Mouse (Mus musculus) hindbrain, postnatal 0 days (tissue): Measurements from ENCODE around the gene Dbp. TPM values are rescaled to one million over a fixed set of nuclear protein-coding genes. Genes with fewer than 3 reads are reported as not detected.

Experiments used
- ATAC-seq: fragments of 200-750 bp; cut with Nextera tagmentation; 2 replicates; pipeline ENCODE4 v1.8.0; 2017; ENCODE audit warnings: mild to moderate bottlenecking, moderate TSS enrichment, moderate library complexity
- DNase-seq: peaks from one replicate; pipeline ENCODE4 v3.0.0-alpha.2; 2015; ENCODE audit warnings: low spot score
- H3K27ac ChIP-seq: fragments of 300-500 bp; sonication (generic); 2 replicates; pipeline ENCODE4 v1.5.1; 2014; ENCODE audit warnings: mild to moderate bottlenecking
- H3K27me3 ChIP-seq: fragments of 300-500 bp; sonication (generic); 2 replicates; pipeline ENCODE4 v1.6.1; 2014; ENCODE audit warnings: low read length, mixed read lengths; ENCODE audit not compliant: insufficient read depth
- H3K36me3 ChIP-seq: fragments of 300-500 bp; sonication (generic); 2 replicates; pipeline ENCODE4 v1.6.1; 2014; ENCODE audit warnings: low read length, mixed read lengths; ENCODE audit not compliant: insufficient read depth
- H3K4me1 ChIP-seq: fragments of 300-500 bp; sonication (generic); 2 replicates; pipeline ENCODE4 v1.6.1; 2014; ENCODE audit warnings: antibody characterized with exemption, low read length, mixed read lengths; ENCODE audit not compliant: insufficient read depth
- H3K4me2 ChIP-seq: fragments of 300-500 bp; sonication (generic); 2 replicates; pipeline ENCODE4 v1.6.1; 2014; ENCODE audit warnings: low read depth, mild to moderate bottlenecking, low read length, moderate library complexity, mixed read lengths
- H3K4me3 ChIP-seq: fragments of 300-500 bp; sonication (generic); 2 replicates; pipeline ENCODE4 v1.5.1; 2014; ENCODE audit warnings: low read length
- H3K9ac ChIP-seq: fragments of 300-500 bp; sonication (generic); replicated peaks from 2 replicates; pipeline ENCODE4 v1.6.1; 2014; ENCODE audit warnings: mild to moderate bottlenecking, low read length, moderate library complexity, mixed read lengths
- H3K9me3 ChIP-seq: fragments of 300-500 bp; sonication (generic); 2 replicates; pipeline ENCODE4 v1.6.1; 2016; ENCODE audit warnings: low read length, mixed read lengths
- CTCF ChIP-seq: IDR thresholded peaks from 2 replicates; pipeline ENCODE4 v1.5.1; 2016; ENCODE audit warnings: antibody characterized with exemption, control low read depth, low read depth
- WGBS: fragments of 180-500 bp; shearing (Covaris S2); extraction: QIAGEN DNeasy Blood & Tissue Kit; methylation state at CpG from one replicate; pipeline ENCODE4 v1.1.7; 2014; 5-methylcytosine and 5-hydroxymethylcytosine counted together
- polyA plus RNA-seq: library from polyadenylated mRNA; unstranded; fragments of >200 nt; fragmentation: Nextera tagmentation; extraction: Ambion mirVana; gene quantifications from 2 replicates; pipeline ENCODE4 v1.2.1, GENCODE M21; 2015
- total RNA-seq: library from RNA; depleted of rRNA; stranded (reverse); fragments of >200 nt; gene quantifications from 2 replicates; pipeline ENCODE4 v1.2.3, GENCODE M21; 2014

Dbp gene
- total and polyA plus RNA-seq, 2 experiments from 2014 or later, result 4.6 to 12.2 TPM

DNA sequence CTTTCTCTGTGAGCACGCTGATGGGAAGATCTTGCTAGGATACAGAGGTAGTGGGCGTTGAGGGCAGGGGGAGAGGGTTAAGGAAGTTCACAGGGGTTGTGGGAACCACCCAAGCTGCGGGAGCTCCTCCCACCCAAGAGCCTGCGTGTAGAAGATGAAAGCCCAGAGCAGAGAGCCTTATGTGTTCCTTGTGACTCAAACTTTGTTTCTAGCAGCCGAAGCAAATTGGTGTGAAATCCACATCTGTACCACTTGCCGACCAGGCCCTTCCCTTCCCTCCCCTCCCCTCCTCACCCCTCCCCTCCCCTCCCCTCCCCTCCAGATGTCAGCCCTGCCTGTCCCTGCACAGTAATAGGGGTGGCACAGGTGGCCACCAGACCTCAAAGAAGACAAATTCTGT lies 9.8 kb upstream of the Dbp start:
- Histone ChIP-seq H3K4me2 (no peak overlapping the region), H3K9me3 (no peaks in the 10 kb centered on the region), H3K36me3 (no peaks in the 10 kb centered on the region), H3K4me3 (no peak overlapping the region), H3K27me3 (no peaks in the 10 kb centered on the region), H3K9ac (no peak overlapping the region), H3K4me1 (peaks cover 2% of the 10 kb centered on the region; the same call in 1 of the 2 replicates), H3K27ac (no peak overlapping the region)
- no peak for ATAC-seq
- WGBS, result 11% methylated on average over 6 of the region's 6 CpGs
- DNase-seq, result no peak
- TF ChIP-seq CTCF, result no peak

DNA sequence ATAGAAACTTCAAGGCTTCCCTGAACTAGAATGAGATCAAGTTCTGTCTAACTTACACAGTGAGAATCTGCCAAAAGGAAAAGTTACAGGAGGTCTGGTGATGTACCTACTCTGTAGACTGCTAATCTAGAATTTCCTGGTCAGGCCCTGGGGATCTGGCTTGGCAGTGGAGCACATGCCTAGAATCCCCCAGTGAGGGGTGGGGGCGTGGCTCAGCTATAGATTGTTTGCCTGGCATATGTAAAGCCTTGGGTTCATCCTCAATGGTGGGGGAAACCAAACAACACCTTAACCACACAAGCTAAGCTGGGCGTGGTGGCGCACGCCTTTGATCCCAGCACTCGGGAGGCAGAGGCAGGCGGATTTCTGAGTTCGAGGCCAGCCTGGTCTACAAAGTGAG lies 7.0 kb upstream of the Dbp start:
- H3K4me2 ChIP-seq, result no peak overlapping the region
- no peak overlapping the region for H3K4me3 ChIP-seq
- no peak for TF ChIP-seq CTCF
- DNase-seq (no peak), ATAC-seq (no peak)
- no peak overlapping the region for H3K9ac ChIP-seq
- WGBS, result 89% methylated on average over 5 of the region's 7 CpGs
- no peaks in the 10 kb centered on the region for H3K27me3 ChIP-seq
- H3K9me3 ChIP-seq, result no peaks in the 10 kb centered on the region
- peaks cover 10% of the 10 kb centered on the region for H3K4me1 ChIP-seq
- no peaks in the 10 kb centered on the region for H3K36me3 ChIP-seq
- H3K27ac ChIP-seq, result no peak overlapping the region

DNA sequence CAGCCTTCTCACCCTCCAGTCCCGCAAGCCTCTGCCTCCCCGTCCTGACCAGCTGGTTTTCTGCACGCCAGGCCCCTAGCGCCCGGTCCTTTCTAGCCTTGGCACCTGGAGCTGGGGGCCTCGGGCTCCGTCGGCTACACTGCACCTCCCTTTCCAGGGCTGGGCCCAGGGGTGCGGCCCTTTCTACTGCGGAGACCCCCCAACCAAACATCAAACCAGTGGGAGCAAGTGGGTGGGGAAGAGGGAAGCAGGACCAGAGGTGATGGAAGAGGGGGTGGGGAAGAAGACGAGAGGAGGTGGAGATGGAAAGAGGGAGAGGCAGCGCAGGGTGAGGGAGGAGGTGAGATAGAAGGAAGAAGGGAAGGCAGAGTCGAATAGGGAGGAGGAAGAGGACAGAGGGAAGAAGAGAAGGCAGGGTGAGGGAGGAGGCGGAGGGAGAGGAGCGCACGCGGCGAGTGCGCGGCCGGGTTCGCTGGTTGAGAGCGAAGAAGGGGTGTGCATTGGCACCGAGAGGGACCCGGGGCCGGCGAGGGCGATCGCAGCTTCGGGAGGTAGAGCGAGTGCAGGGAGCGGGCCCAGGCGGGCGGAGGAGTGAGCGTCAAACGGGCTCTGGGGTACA lies 5.3 kb upstream of the Dbp start, which contains the start of gene Car11:
Gene Car11, plus strand, starts transcription at position 321 of the 619 bp plus-strand sequence.
- H3K36me3 ChIP-seq, result no peaks in the 10 kb centered on the region
- ATAC-seq (no peak), DNase-seq (peak; percentile 54)
- no peak for TF ChIP-seq CTCF
- no peaks in the 10 kb centered on the region for H3K9me3 ChIP-seq
- no peaks in the 10 kb centered on the region for H3K27me3 ChIP-seq
- peak within 1 kb of the TSS; percentile 50 for H3K4me3 ChIP-seq
- H3K4me1 ChIP-seq, result peaks cover 20% of the 10 kb centered on the region
- peak within 1 kb of the TSS; percentile 71 for H3K9ac ChIP-seq
- peak within 1 kb of the TSS; percentile 91 for H3K4me2 ChIP-seq
- H3K27ac ChIP-seq, result peak within 1 kb of the TSS; percentile 90
- WGBS, result 1% methylated on average over 35 of the region's 36 CpGs

DNA sequence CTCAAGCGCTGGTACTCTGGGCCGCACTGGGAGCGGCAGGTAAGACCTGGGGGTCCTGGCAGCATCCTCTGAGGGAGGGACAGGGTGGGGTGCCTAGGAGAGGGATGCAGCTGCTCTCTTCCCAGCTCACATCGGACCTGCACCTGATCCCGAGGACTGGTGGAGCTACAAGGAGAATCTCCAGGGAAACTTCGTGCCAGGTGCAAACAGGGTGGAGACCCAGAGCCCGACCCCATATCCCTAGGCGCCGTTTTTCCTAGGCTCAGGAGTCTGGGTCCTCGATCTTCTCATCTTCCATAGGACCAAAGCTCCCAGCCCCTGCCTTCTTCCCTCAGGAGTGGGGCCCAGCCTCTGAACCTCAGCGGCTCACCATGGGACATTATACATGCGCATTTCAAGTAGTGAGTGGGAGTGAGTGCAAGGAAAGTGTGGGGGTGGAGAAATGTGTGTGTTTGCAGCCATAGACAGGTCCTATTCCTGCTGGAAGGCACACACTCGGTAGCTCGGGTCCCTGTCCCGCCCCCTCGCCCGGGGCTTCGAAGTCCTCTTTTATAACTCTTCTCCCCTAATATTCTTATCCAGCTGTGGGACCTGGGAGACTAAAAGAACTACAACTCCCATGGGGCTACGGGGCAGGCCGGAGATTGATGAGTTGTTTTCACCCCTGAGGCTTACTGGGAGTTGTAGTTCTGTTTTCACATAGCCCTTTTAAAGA lies 4.4 kb upstream of the Dbp start:
- peak overlapping the region; percentile 91 for H3K4me2 ChIP-seq
- no peak for ATAC-seq
- H3K9me3 ChIP-seq, result no peaks in the 10 kb centered on the region
- H3K4me1 ChIP-seq, result peaks cover 22% of the 10 kb centered on the region
- peak; percentile 88 for DNase-seq
- peak overlapping the region; percentile 50 for H3K4me3 ChIP-seq
- no peak for TF ChIP-seq CTCF
- peak overlapping the region; percentile 71 for H3K9ac ChIP-seq
- no peaks in the 10 kb centered on the region for H3K36me3 ChIP-seq
- WGBS, result 2% methylated on average over 20 of the region's 20 CpGs
- peak overlapping the region; percentile 90 for H3K27ac ChIP-seq
- H3K27me3 ChIP-seq, result no peaks in the 10 kb centered on the region

DNA sequence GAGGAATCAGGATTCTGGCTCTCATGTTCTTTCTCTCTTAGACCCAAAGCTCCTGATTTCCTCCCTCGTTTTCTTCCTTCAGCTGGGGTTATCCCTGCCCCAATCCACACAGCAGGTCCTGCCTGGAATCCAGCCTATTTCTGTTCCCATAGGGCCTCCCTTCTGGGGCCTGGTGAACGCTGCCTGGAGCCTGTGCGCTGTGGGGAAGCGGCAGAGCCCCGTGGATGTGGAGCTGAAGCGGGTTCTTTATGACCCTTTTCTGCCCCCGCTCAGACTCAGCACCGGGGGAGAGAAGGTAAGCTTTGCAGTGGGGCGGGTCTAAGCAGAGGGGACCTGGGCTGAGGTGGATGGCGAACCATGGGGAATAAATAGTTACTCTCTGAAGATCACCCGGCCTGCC lies 3.8 kb upstream of the Dbp start:
- H3K36me3 ChIP-seq, result no peaks in the 10 kb centered on the region
- no peaks in the 10 kb centered on the region for H3K27me3 ChIP-seq
- DNase-seq (no peak), ATAC-seq (no peak)
- no peaks in the 10 kb centered on the region for H3K9me3 ChIP-seq
- peak overlapping the region; percentile 91 for H3K4me2 ChIP-seq
- H3K27ac ChIP-seq, result peak overlapping the region; percentile 90; the same call in 1 of the 2 replicates
- peaks cover 24% of the 10 kb centered on the region for H3K4me1 ChIP-seq
- peak overlapping the region; percentile 50 for H3K4me3 ChIP-seq
- WGBS, result 30% methylated on average over 11 of the region's 11 CpGs
- TF ChIP-seq CTCF, result no peak
- peak overlapping the region; percentile 45 for H3K9ac ChIP-seq

DNA sequence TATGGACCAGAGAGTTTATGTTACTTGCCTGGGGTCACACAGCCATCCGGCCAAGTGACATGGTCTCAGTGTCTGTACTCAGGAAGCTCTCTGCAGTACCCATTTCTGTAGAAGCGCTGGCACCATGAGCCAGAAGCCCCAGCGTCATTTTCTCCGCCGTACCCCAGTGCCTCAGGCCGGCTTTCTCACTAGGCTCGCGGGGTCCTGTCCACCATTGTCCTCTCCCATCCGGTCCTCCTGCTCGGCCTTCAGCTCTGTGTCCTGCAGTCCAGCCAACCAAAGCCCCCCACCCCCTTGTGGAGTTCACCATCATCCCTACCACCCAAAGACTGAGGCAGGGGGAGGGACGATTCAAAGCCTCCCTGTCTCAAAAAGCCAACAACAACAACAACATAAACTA lies 3.3 kb upstream of the Dbp start:
- H3K4me1 ChIP-seq, result peaks cover 24% of the 10 kb centered on the region
- H3K4me3 ChIP-seq, result no peak overlapping the region
- TF ChIP-seq CTCF, result no peak

DNA sequence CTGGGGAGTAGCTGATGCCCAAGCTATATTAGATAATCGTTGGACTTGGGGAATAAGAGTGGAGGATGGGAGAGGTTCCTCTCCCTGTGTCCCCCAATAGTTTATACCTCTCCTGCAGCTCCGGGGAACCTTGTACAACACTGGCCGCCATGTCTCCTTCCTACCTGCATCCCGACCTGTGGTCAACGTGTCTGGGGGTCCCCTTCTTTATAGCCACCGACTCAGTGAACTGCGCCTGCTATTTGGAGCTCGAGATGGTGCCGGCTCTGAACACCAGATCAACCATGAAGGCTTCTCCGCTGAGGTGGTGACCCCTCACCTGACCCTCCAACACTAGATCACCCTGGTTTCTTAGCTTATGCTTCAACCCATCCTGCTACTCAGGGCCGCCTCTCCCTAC lies 2.6 kb upstream of the Dbp start:
- Histone ChIP-seq H3K4me1 (peaks cover 27% of the 10 kb centered on the region), H3K27ac (no peak overlapping the region), H3K9me3 (no peaks in the 10 kb centered on the region), H3K4me2 (no peak overlapping the region), H3K27me3 (no peaks in the 10 kb centered on the region), H3K9ac (no peak overlapping the region), H3K36me3 (no peaks in the 10 kb centered on the region), H3K4me3 (no peak overlapping the region)
- no peak for DNase-seq
- TF ChIP-seq CTCF, result no peak
- ATAC-seq, result no peak
- WGBS, result 92% methylated on average over 11 of the region's 11 CpGs

More for the DNA sequence above, 3.3 kb upstream of the Dbp start:
- Histone ChIP-seq H3K4me2 (peak overlapping the region; percentile 91; the same call in 1 of the 2 replicates), H3K9ac (peak overlapping the region; percentile 45; the same call in 1 of the 2 replicates), H3K27ac (no peak overlapping the region), H3K27me3 (no peaks in the 10 kb centered on the region), H3K36me3 (no peaks in the 10 kb centered on the region), H3K9me3 (no peaks in the 10 kb centered on the region)
- ATAC-seq (no peak), DNase-seq (no peak)
- whole genome bisulfite sequencing, result 84% methylated on average over 11 of the region's 11 CpGs
